Mouse (Mus musculus): ENCODE measurements around the gene Dhrs3. TPM values are rescaled to one million over a fixed set of nuclear protein-coding genes. Genes with fewer than 3 reads are reported as not detected.

Gene Dhrs3
- total RNA-seq, 1 experiment = 5.3 TPM

DNA sequence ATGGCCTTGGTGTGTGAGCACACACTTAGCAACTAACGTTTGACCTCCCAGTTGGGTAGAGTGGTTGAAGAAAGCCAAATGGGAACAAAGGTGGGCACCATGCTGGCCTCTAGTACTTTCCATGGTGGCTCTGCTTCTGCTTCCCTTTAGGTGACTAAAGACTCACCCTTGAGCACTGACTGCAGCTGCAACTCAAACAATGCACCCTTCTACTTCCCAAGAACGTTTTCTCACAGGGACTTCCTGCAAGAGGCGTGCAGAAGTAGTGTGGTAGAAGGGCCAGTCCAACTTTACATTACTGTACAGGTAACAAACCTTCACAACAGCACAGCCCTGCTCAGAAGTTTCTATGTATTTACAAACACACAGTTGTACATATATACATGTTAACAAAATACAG lies 81.8 kb downstream of the Dhrs3 start:
- H3K9ac ChIP-seq (ENCODE audit: insufficient read depth, low read depth, low read length, poor library complexity, severe bottlenecking) = no peak overlapping the region
- H3K27ac ChIP-seq (ENCODE audit: insufficient read depth, low read depth, low read length, poor library complexity, severe bottlenecking) = no peak overlapping the region
- in situ Hi-C loops (cut with MboI; ENCODE audit: low sequenced_read_pairs in 2 of 2, unreplicated experiment in 2 of 2) = no loop called here
- no peak for TF ChIP-seq MAFK (IDR thresholded peaks at IDR 0.05; ENCODE audit: insufficient read depth, low read depth, low read length)
- no peak for TF ChIP-seq HCFC1 (IDR thresholded peaks at IDR 0.05; ENCODE audit: borderline replicate concordance, insufficient read depth, low read length)
- TF ChIP-seq CHD2 (IDR thresholded peaks at IDR 0.05; ENCODE audit: low read depth, low read length) = no peak
- no peak for TF ChIP-seq ZC3H11A (IDR thresholded peaks at IDR 0.05; ENCODE audit: borderline replicate concordance, low read depth, low read length)
- no peak for TF ChIP-seq ZNF384 (IDR thresholded peaks at IDR 0.05; ENCODE audit: low read depth, low read length)
- DNase-seq (ENCODE audit: low read depth, low spot score) = no peak
- no peaks in the 10 kb centered on the region for H3K36me3 ChIP-seq (ENCODE audit: control insufficient read depth, insufficient read depth, low read length, poor library complexity, severe bottlenecking)
- H3K9me3 ChIP-seq (ENCODE audit: control insufficient read depth, insufficient read depth, low read depth, low read length) = no peaks in the 10 kb centered on the region
- H3K4me3 ChIP-seq (ENCODE audit: insufficient read depth in 1 of 2, low read depth in 1 of 2, low read length in 2 of 2, poor library complexity in 1 of 2, severe bottlenecking in 1 of 2) = no peak overlapping the region
- no peaks in the 10 kb centered on the region for H3K4me1 ChIP-seq (ENCODE audit: control insufficient read depth in 2 of 2, insufficient read depth in 2 of 2, low read length in 2 of 2, poor library complexity in 1 of 2)

DNA sequence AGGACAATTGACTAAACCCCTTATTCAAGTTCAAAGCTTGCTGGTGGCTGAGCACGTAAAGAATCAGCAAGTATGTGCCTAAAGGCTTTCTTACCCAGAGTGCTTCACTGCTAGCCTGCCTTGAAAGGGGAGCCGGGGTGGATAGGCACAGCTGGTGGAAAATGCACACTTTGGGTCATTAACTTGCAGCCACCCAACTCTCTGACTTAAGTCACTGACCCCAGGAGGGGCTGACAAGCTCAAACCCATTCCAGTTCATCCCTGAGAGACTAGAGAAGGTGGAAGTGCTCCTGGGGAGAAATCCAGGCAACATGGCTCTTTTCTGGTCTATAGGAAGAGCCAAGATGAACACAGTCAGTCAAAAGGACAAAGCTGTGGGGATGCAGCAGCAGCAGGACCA lies 82.9 kb downstream of the Dhrs3 start:
- H3K27ac ChIP-seq (ENCODE audit: insufficient read depth, low read depth, low read length, poor library complexity, severe bottlenecking) = no peak overlapping the region
- no peaks in the 10 kb centered on the region for H3K36me3 ChIP-seq (ENCODE audit: control insufficient read depth, insufficient read depth, low read length, poor library complexity, severe bottlenecking)
- H3K9me3 ChIP-seq (ENCODE audit: control insufficient read depth, insufficient read depth, low read depth, low read length) = no peaks in the 10 kb centered on the region
- H3K9ac ChIP-seq (ENCODE audit: insufficient read depth, low read depth, low read length, poor library complexity, severe bottlenecking) = no peak overlapping the region
- H3K4me3 ChIP-seq (ENCODE audit: insufficient read depth in 1 of 2, low read depth in 1 of 2, low read length in 2 of 2, poor library complexity in 1 of 2, severe bottlenecking in 1 of 2) = no peak overlapping the region
- in situ Hi-C loops (cut with MboI; ENCODE audit: low sequenced_read_pairs in 2 of 2, unreplicated experiment in 2 of 2) = no loop called here
- DNase-seq (ENCODE audit: low read depth, low spot score) = no peak
- no peaks in the 10 kb centered on the region for H3K4me1 ChIP-seq (ENCODE audit: control insufficient read depth in 2 of 2, insufficient read depth in 2 of 2, low read length in 2 of 2, poor library complexity in 1 of 2)
- TF ChIP-seq CHD2 (IDR thresholded peaks at IDR 0.05; ENCODE audit: low read depth, low read length) (no peak), ZNF384 (IDR thresholded peaks at IDR 0.05; ENCODE audit: low read depth, low read length) (no peak), MAFK (IDR thresholded peaks at IDR 0.05; ENCODE audit: insufficient read depth, low read depth, low read length) (no peak)

DNA sequence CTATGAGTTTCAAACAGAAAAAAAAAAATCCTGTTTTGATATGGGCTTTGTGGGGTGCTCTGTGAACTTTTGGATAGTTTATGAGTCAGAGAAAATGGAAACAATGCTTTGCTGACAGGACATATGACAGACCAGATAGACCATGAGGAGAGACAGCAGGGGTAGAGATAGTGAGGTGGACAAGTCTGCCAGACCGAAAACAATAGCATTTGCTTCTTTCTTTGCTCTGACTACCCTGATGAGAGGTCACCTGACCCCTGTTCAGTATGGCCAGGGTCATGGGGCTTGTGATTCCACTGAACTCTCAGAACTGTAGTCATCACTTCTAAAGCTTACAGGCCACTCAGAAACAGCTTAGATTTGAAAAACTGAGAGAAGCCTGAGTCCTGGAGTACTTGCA lies 84.4 kb downstream of the Dhrs3 start:
- in situ Hi-C loops (cut with MboI; ENCODE audit: low sequenced_read_pairs in 2 of 2, unreplicated experiment in 2 of 2) = no loop called here
- no peak for TF ChIP-seq ZC3H11A (IDR thresholded peaks at IDR 0.05; ENCODE audit: borderline replicate concordance, low read depth, low read length)
- no peak for DNase-seq (ENCODE audit: low read depth, low spot score)

More for the DNA sequence above, 84.4 kb downstream of the Dhrs3 start:
- Histone ChIP-seq H3K4me3 (ENCODE audit: insufficient read depth in 1 of 2, low read depth in 1 of 2, low read length in 2 of 2, poor library complexity in 1 of 2, severe bottlenecking in 1 of 2) (no peak overlapping the region), H3K9ac (ENCODE audit: insufficient read depth, low read depth, low read length, poor library complexity, severe bottlenecking) (no peak overlapping the region), H3K27ac (ENCODE audit: insufficient read depth, low read depth, low read length, poor library complexity, severe bottlenecking) (no peak overlapping the region), H3K36me3 (ENCODE audit: control insufficient read depth, insufficient read depth, low read length, poor library complexity, severe bottlenecking) (no peaks in the 10 kb centered on the region), H3K4me1 (ENCODE audit: control insufficient read depth in 2 of 2, insufficient read depth in 2 of 2, low read length in 2 of 2, poor library complexity in 1 of 2) (peaks cover 0 to 5% of the 10 kb centered on the region in 2 experiments; a peak in 1 of 4 replicates), H3K9me3 (ENCODE audit: control insufficient read depth, insufficient read depth, low read depth, low read length) (no peaks in the 10 kb centered on the region)

Other genes starting within 250 kb of the Dhrs3 start
- gene Gm436, start 206.5 kb upstream of the Dhrs3 start, total RNA-seq (2012; rRNA removed) = not detected in 2 replicates
- not detected in 2 replicates for gene Gm13178, start 171.4 kb upstream of the Dhrs3 start, total RNA-seq (2012; rRNA removed)
- gene Gm438, start 106.2 kb upstream of the Dhrs3 start, total RNA-seq (2012; rRNA removed) = not detected in 2 replicates

Data from ES-E14 (cell line).